ENCODE assay signal across 17 mouse cellular contexts in genomic region chr11:53278411-53278810, GRCm38 (mm10).
"Had no signal": no experiment of that assay in that cellular context is flagged by ENCODE, and none has a peak within 500 bp of the region (broad histone marks: within the 10 kb centered on the region; RNA-seq: fewer than 3 reads in every experiment).

No protein-coding gene starts in this region.

- DNase-seq: lung, embryonic 14.5 days; midbrain, embryonic 14.5 days; retina, postnatal 1 day; right cerebral cortex, adult 18-20 months; right cerebral cortex, postnatal 25 days; thymus, adult 2 months; thymus, postnatal 25 days; thymus, postnatal 4 days had no signal

- H3K4me3 ChIP-seq: midbrain, embryonic 10.5 days; midbrain, embryonic 12.5 days; myocyte; neural tube, embryonic 13.5 days; neural tube, embryonic 15.5 days; stomach, embryonic 15.5 days had no signal

- H3K27me3 ChIP-seq: midbrain, embryonic 12.5 days; neural tube, embryonic 13.5 days; neural tube, embryonic 15.5 days; stomach, embryonic 15.5 days had no signal

- H3K27ac ChIP-seq: liver, embryonic 14.5 days; midbrain, embryonic 10.5 days; midbrain, embryonic 12.5 days; neural tube, embryonic 13.5 days; neural tube, embryonic 15.5 days; stomach, embryonic 15.5 days; stomach, postnatal 0 days had no signal

- H3K9me3 ChIP-seq: midbrain, embryonic 10.5 days; midbrain, embryonic 12.5 days; neural tube, embryonic 13.5 days; neural tube, embryonic 15.5 days; stomach, embryonic 15.5 days had no signal

- H3K4me1 ChIP-seq: midbrain, embryonic 10.5 days; midbrain, embryonic 12.5 days; neural tube, embryonic 13.5 days had no signal

- H3K4me2 ChIP-seq: lung, embryonic 14.5 days; midbrain, embryonic 12.5 days; neural tube, embryonic 13.5 days; neural tube, embryonic 15.5 days; stomach, embryonic 15.5 days had no signal

- H3K9ac ChIP-seq: liver, embryonic 14.5 days; lung, embryonic 14.5 days; midbrain, embryonic 12.5 days; neural tube, embryonic 13.5 days; neural tube, embryonic 15.5 days; stomach, embryonic 15.5 days had no signal

- ATAC-seq: midbrain, embryonic 16.5 days had no signal
